Mouse (Mus musculus): ENCODE measurements around the gene Gm17018.

DNA sequence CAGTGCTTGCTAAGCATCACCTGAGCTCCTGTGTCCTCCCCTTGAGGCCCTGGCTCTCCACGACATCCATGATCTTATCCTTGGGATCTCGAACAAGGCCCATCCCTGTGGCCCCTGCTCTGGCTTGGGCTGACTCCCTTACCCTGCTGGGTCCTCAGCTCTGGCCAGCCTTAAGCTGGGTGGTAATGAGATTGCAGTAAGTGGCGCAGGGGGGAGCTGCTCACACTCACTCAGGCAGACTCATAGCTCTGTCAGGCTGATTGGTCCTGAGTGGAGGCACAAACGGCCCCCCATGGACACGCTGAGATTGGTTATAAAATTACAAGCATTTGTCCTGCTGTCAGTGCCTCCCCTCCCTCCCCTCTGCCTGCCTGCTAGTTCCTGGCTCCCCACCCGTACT is 24.5 kb upstream of the Gm17018 start:
- TF ChIP-seq CTCF (IDR thresholded peaks at IDR 0.05; ENCODE audit: control insufficient read depth, insufficient read depth, low read length) (no peak), POLR2A (IDR thresholded peaks at IDR 0.05; ENCODE audit: borderline replicate concordance, control insufficient read depth, low read depth, low read length) (no peak)

Data from bone marrow, adult 2 months (tissue).